Mouse (Mus musculus) kidney, postnatal 0 days (tissue): ENCODE results near the gene Cep41. TPM values are rescaled to one million over a fixed set of nuclear protein-coding genes. Genes with fewer than 3 reads are reported as not detected.
A peak's percentile ranks its signal among the peaks of the same experiment; 100 is the strongest.

Source experiments
- ATAC-seq: fragments of 200-750 bp; cut with Nextera tagmentation; replicated peaks from 2 replicates; pipeline ENCODE4 v1.8.0; 2017; ENCODE audit warnings: low read depth, moderate number of reproducible peaks, moderate TSS enrichment, moderate library complexity; ENCODE audit not compliant: low FRiP score
- DNase-seq: peaks from one replicate; pipeline ENCODE4 v3.0.0-alpha.2; 2016; ENCODE audit warnings: low spot score
- H3K27ac ChIP-seq: fragments of 300-500 bp; sonication (generic); 2 replicates; pipeline ENCODE4 v1.5.1; 2014; ENCODE audit warnings: mild to moderate bottlenecking
- H3K27me3 ChIP-seq: fragments of 300-500 bp; sonication (generic); 2 replicates; pipeline ENCODE4 v1.6.1; 2014; ENCODE audit warnings: low read length, mixed read lengths; ENCODE audit not compliant: insufficient read depth
- H3K36me3 ChIP-seq: fragments of 300-500 bp; sonication (generic); 2 replicates; pipeline ENCODE4 v1.6.1; 2014; ENCODE audit warnings: low read length, mixed read lengths; ENCODE audit not compliant: insufficient read depth
- H3K4me1 ChIP-seq: fragments of 300-500 bp; sonication (generic); replicated peaks from 2 replicates; pipeline ENCODE4 v1.6.1; 2014; ENCODE audit warnings: antibody characterized with exemption, low read length, mixed read lengths; ENCODE audit not compliant: insufficient read depth
- H3K4me2 ChIP-seq: fragments of 300-500 bp; sonication (generic); 2 replicates; pipeline ENCODE4 v1.6.1; 2014; ENCODE audit warnings: mild to moderate bottlenecking, low read length, moderate library complexity, mixed read lengths
- H3K4me3 ChIP-seq: fragments of 300-500 bp; sonication (generic); replicated peaks from 2 replicates; pipeline ENCODE4 v1.5.1; 2014; ENCODE audit warnings: low read depth, low read length
- H3K9ac ChIP-seq: fragments of 300-500 bp; sonication (generic); 2 replicates; pipeline ENCODE4 v1.6.1; 2014; ENCODE audit warnings: low read depth, low read length
- H3K9me3 ChIP-seq: fragments of 300-500 bp; sonication (generic); replicated peaks from 2 replicates; pipeline ENCODE4 v1.6.1; 2016; ENCODE audit warnings: low read length, inconsistent platforms, mixed read lengths
- CTCF ChIP-seq: IDR thresholded peaks from 2 replicates; pipeline ENCODE4 v1.5.1; 2016; ENCODE audit warnings: antibody characterized with exemption, low read depth, mild to moderate bottlenecking, moderate library complexity
- WGBS: fragments of 180-500 bp; shearing (Covaris S2); extraction: QIAGEN DNeasy Blood & Tissue Kit; methylation state at CpG from one replicate; pipeline ENCODE4 v1.1.7; 2014; 5-methylcytosine and 5-hydroxymethylcytosine counted together
- polyA plus RNA-seq: library from polyadenylated mRNA; unstranded; fragments of >200 nt; fragmentation: Nextera tagmentation; extraction: Ambion mirVana; gene quantifications from 2 replicates; pipeline ENCODE4 v1.2.1, GENCODE M21; 2015

Gene Cep41
- polyA plus RNA-seq, 1 experiment from 2014 or later = 12.1 TPM

GRCm38 (mm10) chr6:30678482-30678881 lies 15.1 kb downstream of the Cep41 start:
- H3K9me3 ChIP-seq = no peaks in the 10 kb centered on the region
- no peak overlapping the region for H3K4me2 ChIP-seq
- TF ChIP-seq CTCF = no peak
- H3K27ac ChIP-seq = no peak overlapping the region
- H3K27me3 ChIP-seq = no peaks in the 10 kb centered on the region
- H3K36me3 ChIP-seq = no peaks in the 10 kb centered on the region
- no peak overlapping the region for H3K9ac ChIP-seq
- WGBS = 75% methylated on average over 6 of the region's 6 CpGs
- H3K4me1 ChIP-seq = peaks cover 24% of the 10 kb centered on the region
- no peak overlapping the region for H3K4me3 ChIP-seq
- DNase-seq (no peak), ATAC-seq (no peak)

GRCm38 (mm10) chr6:30677591-30677990 lies 16.0 kb downstream of the Cep41 start:
- Histone ChIP-seq H3K4me3 (no peak overlapping the region), H3K9me3 (no peaks in the 10 kb centered on the region), H3K36me3 (no peaks in the 10 kb centered on the region), H3K4me2 (no peak overlapping the region), H3K27me3 (no peaks in the 10 kb centered on the region), H3K27ac (no peak overlapping the region), H3K4me1 (peaks cover 21% of the 10 kb centered on the region), H3K9ac (no peak overlapping the region)
- ATAC-seq (no peak), DNase-seq (no peak)
- 88% methylated on average over 9 of the region's 9 CpGs for WGBS
- TF ChIP-seq CTCF = no peak

GRCm38 (mm10) chr6:30676506-30676905 lies 17.0 kb downstream of the Cep41 start:
- no peaks in the 10 kb centered on the region for H3K27me3 ChIP-seq
- no peaks in the 10 kb centered on the region for H3K9me3 ChIP-seq
- H3K27ac ChIP-seq = no peak overlapping the region
- H3K4me3 ChIP-seq = no peak overlapping the region
- TF ChIP-seq CTCF = no peak
- H3K9ac ChIP-seq = no peak overlapping the region
- no peak overlapping the region for H3K4me2 ChIP-seq
- H3K36me3 ChIP-seq = no peaks in the 10 kb centered on the region
- H3K4me1 ChIP-seq = peaks cover 17% of the 10 kb centered on the region; the same call in 1 of the 2 replicates
- ATAC-seq (no peak), DNase-seq (no peak)
- WGBS = 84% methylated on average over 6 of the region's 6 CpGs

GRCm38 (mm10) chr6:30675281-30675771 lies 18.2 kb downstream of the Cep41 start:
- H3K9me3 ChIP-seq = no peaks in the 10 kb centered on the region
- no peak for TF ChIP-seq CTCF
- H3K27ac ChIP-seq = peak overlapping the region; percentile 89
- no peaks in the 10 kb centered on the region for H3K36me3 ChIP-seq
- ATAC-seq (no peak; the same call in 1 of the 2 replicates), DNase-seq (peak; percentile 64)
- peak overlapping the region; percentile 33; the same call in 1 of the 2 replicates for H3K4me2 ChIP-seq
- H3K4me1 ChIP-seq = peaks cover 17% of the 10 kb centered on the region; the same call in 1 of the 2 replicates
- H3K9ac ChIP-seq = peak overlapping the region; percentile 43
- H3K27me3 ChIP-seq = no peaks in the 10 kb centered on the region
- no peak overlapping the region for H3K4me3 ChIP-seq
- 22% methylated on average over 11 of the region's 11 CpGs for WGBS

- H3K27ac ChIP-seq = peak overlapping the region; percentile 89
- no peak overlapping the region for H3K4me3 ChIP-seq
- DNase-seq = peak; percentile 91
Measured at GRCm38 (mm10) chr6:30674714-30675280, 18.8 kb downstream of the Cep41 start.

GRCm38 (mm10) chr6:30673764-30674561 lies 19.6 kb downstream of the Cep41 start:
- Histone ChIP-seq H3K27ac (peak overlapping the region; percentile 89), H3K36me3 (no peaks in the 10 kb centered on the region), H3K4me3 (no peak overlapping the region), H3K9me3 (no peaks in the 10 kb centered on the region), H3K4me2 (peak overlapping the region; percentile 41), H3K4me1 (peaks cover 17% of the 10 kb centered on the region; the same call in 1 of the 2 replicates), H3K27me3 (no peaks in the 10 kb centered on the region), H3K9ac (peak overlapping the region; percentile 23; the same call in 1 of the 2 replicates)
- TF ChIP-seq CTCF = no peak
- 18% methylated on average over 14 of the region's 14 CpGs for WGBS
- DNase-seq (peak; percentile 85), ATAC-seq (no peak; the same call in 1 of the 2 replicates)

More at GRCm38 (mm10) chr6:30674714-30675280, 18.8 kb downstream of the Cep41 start:
- peak overlapping the region; percentile 33; the same call in 1 of the 2 replicates for H3K4me2 ChIP-seq
- ATAC-seq = no peak
- H3K9me3 ChIP-seq = no peaks in the 10 kb centered on the region
- 39% methylated on average over 9 of the region's 9 CpGs for WGBS
- peaks cover 17% of the 10 kb centered on the region; the same call in 1 of the 2 replicates for H3K4me1 ChIP-seq
- TF ChIP-seq CTCF = no peak
- peak overlapping the region; percentile 43; the same call in 1 of the 2 replicates for H3K9ac ChIP-seq
- no peaks in the 10 kb centered on the region for H3K36me3 ChIP-seq
- H3K27me3 ChIP-seq = no peaks in the 10 kb centered on the region
